Mouse (Mus musculus): Measurements from ENCODE around the gene Eef1akmt2.

The Eef1akmt2 gene

DNA sequence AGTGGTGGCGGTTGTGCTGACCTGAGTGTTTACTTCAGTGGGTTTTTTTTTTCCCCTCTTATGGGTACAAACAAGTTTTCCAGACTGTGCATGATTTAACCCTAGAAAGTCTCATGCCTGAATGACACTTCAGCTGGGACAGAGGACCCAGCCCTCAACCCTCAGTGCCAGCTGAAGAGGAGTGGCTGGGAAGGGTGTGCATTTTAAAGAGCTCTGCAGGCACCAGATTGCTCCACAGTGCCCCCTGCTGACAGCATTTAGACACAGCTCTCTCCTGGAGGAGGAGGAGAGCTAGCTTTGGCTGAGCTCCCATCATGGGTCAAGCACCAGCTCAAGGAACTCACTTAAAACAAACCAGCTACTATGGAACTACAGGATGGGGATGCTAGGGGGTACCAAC is 41.6 kb downstream of the Eef1akmt2 start:
- peak; percentile 89 for DNase-seq (ENCODE audit: low read depth)

DNA sequence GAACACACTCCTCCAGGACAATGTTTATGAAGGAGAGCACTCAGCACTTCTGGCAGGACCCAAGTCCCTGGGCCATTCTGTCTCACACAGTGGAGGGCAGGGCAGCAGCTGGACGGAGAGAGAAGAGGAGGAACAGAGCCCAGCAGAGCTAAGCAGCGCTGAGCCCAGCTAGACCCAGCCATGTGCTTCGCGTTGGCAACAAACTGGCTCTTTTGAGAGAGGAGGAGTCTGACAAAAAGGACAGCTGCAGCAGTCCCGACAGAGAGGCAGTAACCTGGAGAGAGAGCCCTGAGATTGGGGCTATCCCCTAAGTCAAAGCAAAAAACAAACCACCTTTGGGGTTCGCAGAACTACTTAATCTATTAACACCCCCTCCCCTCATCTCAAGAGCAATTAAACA is 42.1 kb downstream of the Eef1akmt2 start:
- no peak for DNase-seq (ENCODE audit: low read depth)

DNA sequence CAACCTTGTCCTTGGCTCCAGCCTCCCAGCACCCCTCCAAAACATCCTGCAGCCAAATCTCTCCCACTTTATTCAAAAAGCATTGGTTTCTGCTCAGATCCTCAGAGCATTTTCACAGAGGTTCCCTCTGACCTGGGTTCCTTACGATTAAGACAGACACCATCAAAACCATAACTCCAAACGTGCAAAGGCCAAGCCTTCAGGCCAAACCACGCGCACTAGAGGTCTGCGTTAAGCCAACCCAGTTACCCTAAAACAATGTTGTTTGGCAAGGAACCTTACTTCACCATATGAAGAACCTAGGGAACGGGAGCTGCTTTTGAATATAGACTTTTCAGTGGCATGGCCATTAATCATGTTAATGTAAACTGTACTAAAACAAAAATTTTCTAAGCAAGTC is 42.8 kb downstream of the Eef1akmt2 start:
- DNase-seq (ENCODE audit: low read depth), result no peak

DNA sequence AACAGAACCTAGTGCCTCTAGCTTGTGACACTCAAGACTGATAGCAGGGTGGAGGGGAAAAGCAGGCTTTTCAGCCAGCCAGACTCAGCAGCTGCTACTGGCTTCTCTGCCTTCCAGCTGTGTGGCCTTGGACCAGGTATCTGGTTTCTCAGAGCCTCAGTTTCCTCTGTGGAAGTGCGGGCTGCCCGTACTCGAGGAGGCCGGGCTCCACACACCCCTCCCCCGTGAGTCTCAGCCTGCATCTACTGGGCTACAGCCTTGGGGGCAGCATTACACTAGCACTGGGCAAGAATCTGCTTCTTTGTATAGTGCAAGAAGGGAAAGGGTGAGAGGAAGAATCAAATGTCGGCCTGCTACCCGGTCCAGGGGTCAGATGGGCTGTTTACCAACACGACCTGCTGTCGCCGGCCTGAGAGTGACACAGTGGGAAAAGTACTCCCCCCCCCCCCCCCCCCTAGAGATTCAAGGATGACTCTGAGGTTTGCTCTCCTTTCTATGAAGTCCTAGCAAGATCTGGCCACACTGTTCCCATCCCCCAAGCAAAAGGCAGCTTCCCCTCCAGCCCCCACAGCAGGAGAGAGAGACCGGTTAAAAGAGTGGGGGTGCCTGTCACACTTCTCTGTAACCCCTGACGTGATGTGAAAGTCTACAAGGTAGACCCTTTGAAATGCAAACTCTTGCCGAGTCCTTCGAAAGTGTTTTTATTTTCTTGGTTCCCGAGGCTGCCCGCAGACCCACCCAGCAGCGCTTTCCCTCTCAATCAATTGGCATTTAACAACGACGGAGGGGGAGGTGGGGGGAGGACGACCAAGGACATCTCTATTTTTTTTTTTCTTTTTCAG is 43.4 kb downstream of the Eef1akmt2 start:
- peak; percentile 11 for DNase-seq (ENCODE audit: low read depth)

DNA sequence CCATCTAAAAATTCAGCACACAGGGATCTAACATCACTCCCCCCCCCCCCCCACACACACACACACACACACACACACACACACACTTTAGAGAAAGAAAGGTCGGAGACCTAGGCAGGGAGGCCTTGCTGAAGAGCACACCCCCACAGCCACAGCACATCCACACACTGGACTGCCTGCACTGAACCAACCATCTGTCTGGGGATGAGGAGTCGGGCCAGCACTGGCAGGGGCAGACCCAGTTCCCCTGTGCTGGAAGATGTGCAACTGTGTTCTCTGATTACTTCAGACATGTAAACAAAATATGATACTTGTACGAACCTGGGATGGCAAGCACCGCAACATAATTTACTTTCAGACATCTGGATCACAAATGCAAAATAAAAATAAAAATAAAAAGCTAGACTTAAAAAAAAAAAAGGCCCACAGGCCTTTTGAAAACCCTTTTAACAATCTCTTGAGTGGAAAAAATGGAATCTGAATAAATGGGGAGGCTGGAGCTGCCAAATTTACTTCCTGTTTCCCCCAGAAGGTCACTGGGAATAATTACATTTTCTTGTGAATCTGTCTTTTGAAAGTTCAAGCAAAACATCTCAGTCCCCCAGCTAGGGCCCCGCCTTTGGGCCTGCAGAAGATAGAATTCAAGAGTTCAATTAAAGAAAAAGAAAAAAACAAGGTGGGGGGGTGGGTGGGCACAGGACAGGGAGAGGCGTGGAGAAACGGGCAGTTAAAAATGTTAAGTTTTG is 44.2 kb downstream of the Eef1akmt2 start:
- DNase-seq (ENCODE audit: low read depth), result no peak

DNA sequence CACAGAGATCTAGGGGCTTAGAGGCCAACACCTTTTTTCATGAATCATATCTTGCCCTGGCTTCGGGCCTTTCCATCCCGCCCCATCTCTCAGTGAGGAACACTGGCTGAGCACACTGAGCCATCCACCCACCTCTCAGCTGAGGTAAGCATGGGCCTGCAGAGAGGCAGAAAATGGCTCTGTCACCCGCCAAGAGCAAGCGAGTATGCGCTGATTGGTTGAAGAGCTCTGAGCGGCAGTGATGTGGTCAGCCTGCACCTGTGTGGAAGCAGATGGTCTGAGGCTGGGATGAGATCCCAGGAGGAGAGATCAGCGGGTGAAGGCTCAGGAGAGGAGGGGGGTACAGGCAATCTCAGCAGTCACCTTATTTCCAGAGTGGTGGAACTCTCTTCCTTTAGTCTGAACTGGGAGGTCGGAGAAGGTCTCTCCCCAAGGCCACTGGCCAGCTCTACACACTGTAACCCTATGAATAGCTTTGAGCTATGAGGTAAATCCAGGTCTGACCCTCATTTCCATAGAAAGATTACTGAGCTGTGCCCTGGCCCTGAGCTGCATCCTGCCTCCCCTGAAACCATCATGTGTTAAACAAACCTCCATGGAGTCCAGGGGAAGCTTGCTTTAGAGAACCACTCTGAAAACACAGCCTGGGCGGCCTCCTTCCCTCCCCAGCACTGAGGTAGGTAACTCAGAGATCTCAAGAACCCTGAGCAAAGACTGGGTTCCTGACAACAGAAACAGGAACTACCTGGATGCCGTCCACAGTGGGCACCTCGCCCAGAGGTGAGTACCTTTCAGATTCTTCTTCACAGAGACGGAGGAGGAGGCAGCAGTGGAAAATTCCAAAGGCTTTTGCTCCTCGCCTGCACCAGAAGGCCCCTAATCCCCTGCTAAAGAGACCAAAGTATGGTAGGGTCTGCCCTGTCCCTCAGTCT is 45.3 kb downstream of the Eef1akmt2 start:
- DNase-seq (ENCODE audit: low read depth), result no peak

DNA sequence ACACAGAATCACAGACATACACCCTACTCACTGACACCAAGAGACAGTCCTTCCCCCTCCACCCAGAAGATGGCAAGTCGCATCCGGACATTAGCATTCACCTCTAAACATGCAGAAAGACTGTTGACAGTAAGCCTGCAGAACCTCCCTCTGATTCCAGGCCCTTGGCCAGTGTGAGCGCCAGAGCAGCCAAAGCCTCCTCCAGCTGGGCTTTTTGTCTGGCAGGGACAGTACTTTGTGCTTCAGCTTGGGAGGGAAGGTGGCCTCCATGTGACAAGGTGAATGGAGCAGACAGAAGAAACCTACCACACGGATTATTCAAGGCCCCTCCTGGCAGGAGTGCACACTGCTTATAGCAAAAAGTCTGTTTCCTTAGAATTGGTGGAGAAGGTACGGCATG is 46.2 kb downstream of the Eef1akmt2 start:
- no peak for DNase-seq (ENCODE audit: low read depth)

DNA sequence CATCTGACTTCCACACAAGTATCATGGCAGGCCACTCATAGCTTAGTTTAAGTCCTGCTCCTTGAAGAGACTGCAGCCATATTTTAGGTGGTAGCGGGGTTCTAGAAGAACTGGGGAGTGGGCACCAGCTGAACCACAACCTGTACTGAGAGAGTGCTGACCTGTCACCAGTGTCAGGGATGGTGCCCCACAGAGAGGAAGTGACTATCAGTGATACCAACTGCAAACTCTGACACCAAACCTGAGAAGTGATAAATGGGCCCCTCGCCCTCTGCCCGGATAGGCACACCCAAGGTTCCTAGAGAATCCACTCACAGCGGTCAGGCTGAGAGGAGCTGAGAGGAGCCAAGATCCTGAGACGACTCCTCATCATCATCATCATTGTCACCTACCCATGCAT is 47.5 kb downstream of the Eef1akmt2 start:
- DNase-seq (ENCODE audit: low read depth), result no peak

DNA sequence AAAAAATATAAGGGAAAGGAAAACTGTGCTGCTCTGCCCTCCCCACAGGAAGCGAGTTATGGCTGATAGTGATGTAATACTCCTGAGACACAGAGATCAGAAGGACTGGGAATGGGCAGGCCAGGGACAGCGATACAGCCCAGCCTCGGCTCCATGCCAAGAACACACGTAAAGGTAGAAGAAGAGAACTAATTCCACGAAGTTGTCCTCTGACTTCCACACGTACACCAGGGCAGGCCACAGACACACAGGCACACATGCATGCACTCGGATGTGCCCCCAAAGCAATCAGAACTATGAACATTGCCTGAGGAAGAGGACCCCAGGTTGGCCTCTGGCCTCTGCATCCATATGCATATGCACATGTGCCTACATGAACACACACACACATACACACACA is 48.0 kb downstream of the Eef1akmt2 start:
- no peak for DNase-seq (ENCODE audit: low read depth)

DNA sequence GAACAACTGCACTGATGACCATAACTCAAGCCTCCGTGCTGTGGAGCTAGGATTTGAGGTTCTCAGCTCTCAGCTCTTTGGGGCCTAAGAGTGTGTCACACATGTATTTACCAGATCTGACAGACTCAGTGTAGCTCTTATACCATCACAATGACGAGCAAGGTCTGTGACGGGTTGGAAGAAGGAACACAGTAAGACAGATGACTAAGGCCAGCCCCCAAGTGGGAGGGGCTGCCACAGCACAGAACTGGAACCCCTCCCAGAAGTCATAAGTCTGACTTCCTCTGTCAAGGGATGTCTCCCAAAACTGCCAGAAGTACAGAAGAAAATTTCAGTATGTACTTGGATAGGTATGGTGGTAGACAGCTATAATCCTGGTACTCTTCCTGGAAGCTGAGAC is 48.5 kb downstream of the Eef1akmt2 start:
- DNase-seq (ENCODE audit: low read depth), result no peak

DNA sequence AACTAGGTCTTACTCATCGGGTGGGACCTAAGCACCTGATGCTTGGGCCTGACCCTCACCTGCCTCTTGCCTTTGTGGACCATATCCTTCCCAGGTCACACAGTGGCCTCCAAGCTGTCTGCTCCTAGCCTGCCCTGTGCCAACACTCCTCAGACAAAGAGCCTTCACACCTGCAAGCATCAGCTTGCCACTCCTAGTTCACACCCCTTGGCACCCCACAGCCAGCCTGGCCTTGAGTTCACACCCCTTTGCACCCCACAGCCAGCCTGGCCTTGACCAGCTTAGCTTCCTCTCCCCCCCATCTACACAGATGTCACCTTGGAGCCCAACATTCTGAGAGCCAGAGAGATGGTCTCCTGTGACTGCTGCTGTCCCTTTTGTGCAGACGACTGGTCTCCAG is 49.1 kb downstream of the Eef1akmt2 start:
- DNase-seq (ENCODE audit: low read depth), result no peak

DNA sequence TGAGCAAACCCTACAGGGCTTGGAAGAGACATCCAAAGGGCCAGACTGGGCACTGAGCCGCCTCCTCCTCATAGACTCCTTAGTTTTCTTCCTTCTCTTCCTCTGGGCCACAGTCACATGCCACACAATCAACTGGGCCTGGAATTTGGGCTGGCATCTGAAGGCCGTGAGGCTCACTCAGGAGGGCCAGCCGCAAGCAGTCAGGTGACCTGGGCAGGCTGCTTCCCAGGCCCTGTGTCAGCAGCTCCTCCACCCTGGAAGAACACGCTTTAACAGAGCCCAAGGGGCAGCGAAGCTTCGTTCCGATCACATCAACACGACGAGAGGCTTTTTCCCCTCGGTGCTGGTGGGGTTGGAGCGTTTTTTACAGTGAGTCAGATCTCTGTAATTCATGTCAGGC is 49.8 kb downstream of the Eef1akmt2 start:
- DNase-seq (ENCODE audit: low read depth), result no peak

DNA sequence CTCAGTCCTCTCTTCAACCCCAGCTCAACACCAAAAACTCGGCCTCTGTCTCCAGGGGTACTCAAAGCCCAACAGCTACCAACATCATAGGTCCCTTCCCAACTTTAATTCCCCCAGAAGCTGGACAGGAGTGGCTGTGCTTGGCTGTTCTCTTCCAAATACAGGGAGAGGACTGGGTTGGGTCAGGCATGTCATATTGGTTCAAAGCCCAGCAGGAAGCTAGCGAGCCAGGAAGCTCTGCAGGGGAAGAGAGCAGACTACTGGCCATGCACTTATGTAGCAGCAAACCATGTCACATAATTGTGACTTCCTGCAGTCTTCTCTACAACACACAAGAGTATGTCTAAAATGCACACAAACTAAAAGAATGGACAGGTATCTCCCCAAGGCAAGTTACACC is 50.4 kb downstream of the Eef1akmt2 start:
- DNase-seq (ENCODE audit: low read depth), result no peak

DNA sequence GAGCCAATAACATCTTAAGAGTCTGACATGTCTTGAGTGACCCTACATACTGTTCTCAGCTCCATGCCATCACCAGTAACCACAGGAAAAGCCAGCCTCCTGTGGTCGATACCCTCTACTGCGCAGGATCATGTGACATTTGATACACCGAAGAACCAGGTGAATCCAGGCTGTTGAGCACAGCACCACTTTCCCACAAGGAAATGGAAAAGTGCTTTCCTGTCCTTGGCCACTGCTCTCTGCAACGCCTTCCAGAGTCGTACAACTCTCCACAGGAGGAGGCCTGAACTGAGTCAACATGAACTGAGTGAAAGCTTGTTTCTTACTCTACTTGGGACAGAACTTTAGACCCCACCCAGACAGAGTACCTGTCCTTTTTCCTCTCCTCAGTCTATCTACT is 51.0 kb downstream of the Eef1akmt2 start:
- DNase-seq (ENCODE audit: low read depth), result no peak

DNA sequence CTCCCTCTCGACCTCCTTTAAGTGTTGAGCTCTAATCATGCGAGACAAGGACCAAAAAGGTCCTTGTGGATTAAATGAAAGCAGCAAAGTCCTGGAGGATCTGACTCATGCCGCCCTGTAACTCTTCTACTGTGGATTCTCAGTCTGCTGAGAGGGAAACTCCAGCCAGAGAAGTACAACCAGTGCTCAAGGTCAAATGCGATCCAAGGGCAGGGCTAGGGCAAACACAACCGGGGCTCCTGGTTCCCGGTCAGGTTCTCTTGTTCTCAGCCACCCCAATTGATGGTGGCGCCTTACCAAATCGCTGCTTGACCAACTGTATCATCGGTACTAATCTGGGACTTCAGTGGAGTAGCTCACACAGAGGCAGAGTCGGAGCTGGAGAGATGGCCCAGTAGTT is 51.6 kb downstream of the Eef1akmt2 start:
- no peak for DNase-seq (ENCODE audit: low read depth)

DNA sequence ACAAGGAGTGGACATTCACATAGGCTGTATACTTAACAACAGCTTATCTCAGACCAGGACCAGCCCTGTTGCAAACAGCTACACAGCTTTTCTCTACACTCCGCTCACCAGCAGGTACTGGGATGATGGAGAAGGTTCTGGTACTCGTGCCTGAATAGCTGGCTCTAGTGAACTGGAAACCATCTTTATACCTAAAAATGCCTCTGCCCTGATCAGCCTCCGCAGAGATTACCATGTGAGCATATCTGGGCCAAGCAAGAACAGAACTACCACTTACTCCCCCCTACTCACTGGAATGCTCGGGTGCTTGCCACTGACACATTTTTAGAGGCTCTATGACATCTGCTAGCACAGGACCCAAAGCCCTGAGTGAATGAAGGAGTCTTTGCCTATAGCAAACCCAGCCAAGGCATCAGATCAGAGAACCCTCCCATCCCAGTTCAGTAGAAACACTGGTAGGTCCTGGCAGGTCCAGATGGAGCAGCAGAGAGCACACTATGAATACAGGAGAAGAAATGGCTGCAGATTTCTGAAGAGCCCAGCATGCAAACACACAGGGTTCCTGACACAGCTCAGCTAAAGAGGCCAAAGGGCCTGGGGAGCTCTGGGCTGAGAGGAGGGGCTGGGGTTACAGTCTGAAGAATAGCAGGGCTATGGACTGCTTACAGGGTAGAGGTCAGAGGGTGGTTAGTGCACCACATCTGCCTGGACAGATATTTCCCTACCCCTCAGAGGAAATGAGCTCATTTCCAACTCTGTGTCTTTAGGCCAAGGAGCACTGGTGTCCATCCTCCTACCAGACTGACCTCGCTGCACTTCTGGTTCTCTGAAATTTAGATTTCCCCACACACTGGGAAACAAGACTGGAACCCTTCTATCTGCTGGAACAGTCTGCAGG is 53.1 kb downstream of the Eef1akmt2 start:
- no peak for DNase-seq (ENCODE audit: low read depth)

DNA sequence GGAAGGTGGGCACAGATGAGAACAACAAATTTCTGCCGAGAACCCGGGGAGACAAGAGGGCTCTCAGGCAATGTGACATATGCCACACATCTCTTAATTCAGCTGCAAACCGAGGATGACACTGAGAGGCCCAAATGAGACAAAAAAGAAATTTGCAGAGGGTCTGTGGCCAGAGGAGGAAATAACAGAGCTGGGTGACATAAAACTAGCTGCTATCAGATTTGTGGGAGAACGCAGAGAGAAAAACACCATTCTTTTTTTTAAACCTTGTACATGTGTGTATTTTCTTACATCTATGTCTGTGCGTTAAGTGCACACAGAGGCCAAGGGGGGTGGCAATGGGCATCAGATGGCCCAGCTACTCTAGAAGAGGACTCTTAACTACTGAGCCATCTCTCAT is 57.3 kb downstream of the Eef1akmt2 start:
- DNase-seq (ENCODE audit: low read depth), result no peak

DNA sequence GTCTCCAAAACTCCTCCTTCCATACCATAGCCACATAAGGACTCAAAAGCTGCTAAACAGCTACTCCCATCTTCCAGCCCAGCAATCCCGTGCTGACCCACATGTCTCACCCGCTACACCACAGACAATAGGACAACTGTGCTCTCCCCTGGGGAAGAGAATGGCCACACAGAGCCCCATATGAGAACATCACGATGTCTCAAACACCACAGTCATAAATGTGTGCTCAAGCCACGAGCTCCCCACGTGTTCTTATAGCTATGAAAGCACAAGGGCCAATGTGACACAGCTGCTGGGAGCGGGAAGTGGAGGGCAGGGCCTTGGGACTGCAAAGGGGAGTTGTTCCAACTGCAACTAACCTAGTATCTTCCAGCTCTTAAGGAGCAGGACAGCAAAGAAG is 59.0 kb downstream of the Eef1akmt2 start:
- no peak for DNase-seq (ENCODE audit: low read depth)

DNA sequence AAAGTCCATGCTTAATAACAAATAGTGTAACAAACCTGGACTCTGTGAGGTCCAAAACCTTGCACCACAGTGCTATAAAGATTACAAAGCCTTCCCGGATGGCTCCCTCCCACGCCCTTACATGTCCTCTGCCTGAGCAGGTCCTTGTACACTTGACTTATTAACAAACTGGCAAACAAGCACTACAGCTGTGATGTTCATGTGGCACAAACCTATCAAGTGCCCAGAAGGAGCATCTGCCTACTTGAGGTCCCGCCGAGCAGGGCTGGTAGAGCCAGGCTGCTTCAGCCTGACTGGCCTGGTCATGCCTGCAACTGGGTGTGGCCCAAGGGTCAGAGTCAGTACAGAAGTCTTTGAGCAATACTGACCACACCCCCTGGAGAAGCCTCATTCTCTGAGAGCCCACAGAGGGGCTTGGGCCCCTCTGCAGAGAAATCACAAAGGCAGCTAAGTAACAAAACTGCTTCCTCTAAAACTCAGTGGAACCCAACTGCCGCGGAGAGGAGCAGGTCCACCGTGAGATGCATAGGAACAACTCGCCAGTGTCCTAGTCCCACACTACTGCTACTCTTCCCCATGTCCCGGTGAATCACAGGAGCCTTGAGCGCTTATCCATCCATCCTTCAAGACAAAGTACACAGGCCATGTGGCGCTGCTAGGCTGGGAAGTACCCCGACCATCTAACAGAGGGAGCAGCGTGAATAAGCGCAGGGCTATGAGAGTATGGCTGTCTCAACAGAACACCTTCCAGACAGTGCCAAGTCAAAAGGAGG is 61.8 kb downstream of the Eef1akmt2 start:
- no peak for DNase-seq (ENCODE audit: low read depth)

DNA sequence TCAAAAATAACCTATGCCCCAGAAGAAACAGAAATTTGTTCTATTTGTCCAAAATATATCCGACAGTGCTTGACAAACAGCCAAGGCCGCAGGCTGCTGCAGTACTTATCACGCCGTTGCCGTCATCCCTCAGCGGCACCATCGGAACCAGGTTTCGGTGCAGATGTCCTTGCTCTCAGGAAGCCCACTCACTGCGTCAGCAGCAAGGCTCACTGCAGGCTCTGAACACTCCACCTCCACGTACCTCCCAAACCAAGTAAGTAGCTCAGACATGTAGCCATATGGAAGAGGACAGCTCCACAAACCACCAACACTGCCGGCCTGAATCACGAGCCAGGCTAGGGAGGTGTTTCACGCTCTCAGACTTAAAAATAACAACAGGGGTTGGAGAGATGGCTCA is 63.6 kb downstream of the Eef1akmt2 start:
- no peak for DNase-seq (ENCODE audit: low read depth)
